Comparison of ENCODE assay signal across 8 mouse cellular contexts in genomic region chr4:140713480-140714365, GRCm38 (mm10). TPM values are rescaled to one million over a fixed set of nuclear protein-coding genes. Genes with fewer than 3 reads are reported as not detected.
DNase-seq lines count a peak whose midpoint lies in the region; ATAC-seq lines count a peak whose summit lies in the region.

No protein-coding gene starts in this region.

- DNase-seq in T-cell, adult 2 months (ENCODE audit: low spot score): peak; percentile 79
- DNase-seq in gastrocnemius, adult 8-10 months (ENCODE audit: low spot score in 2 of 2): peak; percentile 95 to 97
- peak; percentile 86 for DNase-seq in induced T-regulatory cell, adult 2 months (ENCODE audit: low read depth)
- peak; percentile 95 to 99 for DNase-seq in left cerebral cortex, adult 9 months (ENCODE audit: low spot score in 2 of 2)
- peak; percentile 97 to 98 for DNase-seq in right cerebral cortex, postnatal 10 days (ENCODE audit: low spot score in 2 of 2)
- peak; percentile 92 for DNase-seq in urinary bladder, postnatal 14 days (ENCODE audit: low spot score)

- peak; percentile 85 for ATAC-seq in common myeloid progenitor, adult 5-6 weeks (replicated peaks; ENCODE audit: low read depth, poor library complexity, severe bottlenecking)
- ATAC-seq in megakaryocyte progenitor cell, adult 5-6 weeks (replicated peaks; ENCODE audit: poor library complexity): peak; percentile 88

RNA-seq across cellular contexts. Expression of gene Rcc2, which starts 13.4 kb away (rescaled TPM):
- total RNA-seq in common myeloid progenitor, adult 5-6 weeks (2017): 149 and 161 TPM in 2 replicates
- 1 to 10 TPM; 6.0 to 7.8 (median 6.4) TPM for total RNA-seq in gastrocnemius, adult 8-10 months (2022)
- 76.5 and 77.3 TPM in 2 replicates for total RNA-seq in megakaryocyte progenitor cell, adult 5-6 weeks (2015)
- total RNA-seq in megakaryocyte progenitor cell, adult 5-6 weeks (2017): 152 and 159 TPM in 2 replicates

RNA-seq across cellular contexts. Expression of gene Padi6, which starts 28.7 kb away (rescaled TPM):
- not detected in 2 replicates for total RNA-seq in common myeloid progenitor, adult 5-6 weeks (2017)
- total RNA-seq in gastrocnemius, adult 8-10 months (2022): not detected
- not detected in 2 replicates for total RNA-seq in megakaryocyte progenitor cell, adult 5-6 weeks (2015)
- total RNA-seq in megakaryocyte progenitor cell, adult 5-6 weeks (2017): not detected in 2 replicates

RNA-seq across cellular contexts. Expression of gene Arhgef10l, which starts 47.9 kb away (rescaled TPM):
- 0.78 and 1.8 TPM in 2 replicates for total RNA-seq in common myeloid progenitor, adult 5-6 weeks (2017)
- 10 to 100 TPM; 50.0 to 66.3 (median 54.8) TPM for total RNA-seq in gastrocnemius, adult 8-10 months (2022)
- total RNA-seq in megakaryocyte progenitor cell, adult 5-6 weeks (2015): 1.1 and 3.8 TPM in 2 replicates
- 2.6 and 8.5 TPM in 2 replicates for total RNA-seq in megakaryocyte progenitor cell, adult 5-6 weeks (2017)

Comparison
In these comparisons a context has a peak if more than half of its experiments do, and no peak if none do; other contexts are left out.
1. Peak in every context shown above with its lines: DNase-seq and ATAC-seq.
2. RNA of gene Rcc2, which starts 13.4 kb away (total RNA-seq): 149 to 161 TPM in common myeloid progenitor, adult 5-6 weeks and 76.5 to 159 TPM in megakaryocyte progenitor cell, adult 5-6 weeks; 6.0 to 7.8 TPM in gastrocnemius, adult 8-10 months; every median in the first group is over 4 times any median in the second.
3. RNA of gene Arhgef10l, which starts 47.9 kb away (total RNA-seq): 50.0 to 66.3 TPM in gastrocnemius, adult 8-10 months; 1.1 to 8.5 TPM in megakaryocyte progenitor cell, adult 5-6 weeks and 0.78 to 1.8 TPM in common myeloid progenitor, adult 5-6 weeks; every median in the first group is over 4 times any median in the second.